Mouse (Mus musculus) frontal cortex, postnatal 25 days (tissue): ENCODE measurements around the gene Prex1.
"Not testable (repeated sequence)": the region's sequence is repeated elsewhere in the genome, so short reads cannot be mapped to it uniquely, and the experiment has no call there.

Experiments used
- DNase-seq, 2 experiments: peaks; one replicate each; pipeline ENCODE4 v3.0.0; 2022; ENCODE audit warnings: low spot score in 2 of 2

Gene Prex1

DNA sequence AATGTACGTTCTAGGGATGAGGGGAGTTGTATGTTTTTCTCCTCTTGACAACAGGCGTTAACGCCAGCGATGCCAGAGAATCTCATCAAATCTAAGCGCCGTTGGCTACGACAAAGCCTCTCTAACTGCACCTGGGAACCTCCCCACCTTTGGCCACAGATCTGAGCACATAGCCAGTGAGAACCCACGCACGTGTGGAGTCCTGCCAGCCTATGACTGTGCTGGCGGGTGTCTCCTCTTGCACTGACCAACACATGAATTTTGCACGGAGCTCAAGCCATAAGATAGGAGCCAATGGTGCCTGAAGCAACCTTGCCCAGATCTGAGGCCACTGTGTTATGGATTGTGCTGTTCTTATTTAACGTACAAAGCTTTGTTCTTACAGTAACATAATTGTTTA lies 193.1 kb downstream of the Prex1 start:
- no peak for DNase-seq

DNA sequence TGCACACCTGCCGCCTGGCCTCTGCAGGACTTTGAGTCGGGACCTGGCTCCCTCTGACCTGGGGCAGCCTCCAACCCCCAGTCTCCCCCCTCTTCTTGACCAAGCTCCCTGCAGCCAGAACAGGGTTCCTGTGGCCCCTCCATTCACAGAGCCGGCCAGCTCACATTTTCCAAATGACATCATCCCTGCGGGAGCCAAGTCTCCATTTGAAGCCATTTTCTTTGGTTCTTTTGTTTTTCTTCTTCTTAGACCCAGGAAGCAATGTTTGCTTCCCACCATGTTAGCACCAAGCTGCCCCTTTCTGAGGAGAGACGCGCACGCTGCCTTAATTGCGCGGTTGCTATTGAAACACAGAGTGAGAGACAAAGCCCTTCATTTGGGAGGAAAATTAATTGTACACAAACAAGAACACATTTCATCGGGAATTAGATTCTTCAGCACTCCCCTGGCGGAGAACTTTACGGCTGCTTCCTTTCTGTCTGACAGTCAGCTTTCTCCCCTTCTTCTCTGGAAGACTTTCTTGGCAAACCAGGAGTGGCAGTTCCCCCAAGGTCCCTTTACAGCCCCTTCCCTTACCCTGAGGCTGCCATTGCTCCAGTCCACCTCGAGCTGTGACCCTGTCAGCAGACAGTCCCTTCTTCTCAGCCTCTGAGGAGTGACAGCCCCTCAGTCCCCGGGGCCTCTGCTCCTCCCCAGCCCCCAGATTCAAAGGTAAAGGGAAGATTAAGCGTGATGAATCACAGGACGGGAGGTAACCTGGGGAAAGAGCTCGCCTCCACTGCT lies 196.0 kb downstream of the Prex1 start:
- DNase-seq = not testable (repeated sequence)

DNA sequence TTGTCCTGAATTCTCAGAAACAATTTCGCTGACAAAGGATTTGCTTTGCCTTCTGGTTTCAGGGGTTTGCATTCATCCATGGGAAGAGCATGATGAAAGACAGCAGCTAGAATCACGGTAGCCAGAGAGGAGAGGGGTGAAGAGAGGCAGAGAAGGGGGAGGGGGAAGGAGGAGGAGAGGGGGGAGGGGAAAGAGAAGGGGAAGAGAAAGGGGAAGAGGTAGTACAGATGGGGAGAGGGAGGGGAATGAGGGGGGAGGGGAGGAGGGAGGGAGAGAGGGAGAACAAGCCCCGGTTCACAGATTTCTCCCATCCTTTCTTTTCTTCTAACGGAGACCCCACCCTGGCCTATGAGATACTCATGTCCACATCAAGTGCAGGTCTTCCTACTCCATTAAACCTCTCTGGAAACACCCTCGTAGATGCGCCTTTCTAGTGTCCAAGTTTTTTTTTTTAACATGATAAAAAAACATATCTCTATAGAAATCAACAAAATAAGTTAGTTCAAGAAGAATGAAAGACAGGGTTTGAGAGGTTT lies 196.7 kb downstream of the Prex1 start:
- no peak for DNase-seq
